Mouse (Mus musculus) testis, adult 2 months (tissue): Measurements from ENCODE around the gene Scube1. TPM values are rescaled to one million over a fixed set of nuclear protein-coding genes. Genes with fewer than 3 reads are reported as not detected.
A peak's percentile ranks its signal among the peaks of the same experiment; 100 is the strongest.

Experiments
- H3K27ac ChIP-seq: fragments of 200-500 bp; 2 replicates; pipeline ENCODE4 v1.5.1; 2012; ENCODE audit warnings: low read depth, low read length; ENCODE audit not compliant: control insufficient read depth, insufficient read depth
- H3K27me3 ChIP-seq: fragments of 200-500 bp; 2 replicates; pipeline ENCODE4 v1.6.1; 2012; ENCODE audit warnings: mild to moderate bottlenecking, low read length, moderate library complexity; ENCODE audit not compliant: control insufficient read depth, insufficient read depth
- H3K36me3 ChIP-seq: fragments of 200-500 bp; 2 replicates; pipeline ENCODE4 v1.6.1; 2012; ENCODE audit warnings: mild to moderate bottlenecking, low read length; ENCODE audit not compliant: control insufficient read depth, insufficient read depth
- H3K4me1 ChIP-seq: fragments of 200-500 bp; 2 replicates; pipeline ENCODE4 v1.6.1; 2012; ENCODE audit warnings: low read length; ENCODE audit not compliant: control insufficient read depth, insufficient read depth
- H3K4me3 ChIP-seq: fragments of 200-500 bp; 2 replicates; pipeline ENCODE4 v1.5.1; 2012; ENCODE audit warnings: low read depth, mild to moderate bottlenecking, low read length, moderate library complexity, mixed read lengths; ENCODE audit not compliant: control insufficient read depth
- CTCF ChIP-seq: fragments of 200-500 bp; IDR thresholded peaks from 2 replicates; pipeline ENCODE4 v1.5.1; 2012; ENCODE audit warnings: low read depth, mild to moderate bottlenecking, inconsistent platforms, low read length, moderate library complexity; ENCODE audit not compliant: control insufficient read depth, insufficient read depth, insufficient replicate concordance
- POLR2A ChIP-seq: fragments of 200-500 bp; IDR thresholded peaks from 2 replicates; pipeline ENCODE4 v1.6.1; 2012; ENCODE audit warnings: low read depth, mild to moderate bottlenecking, inconsistent platforms, low read length, moderate library complexity; ENCODE audit not compliant: control insufficient read depth
- polyA plus RNA-seq: library from polyadenylated mRNA; depleted of rRNA; stranded (reverse); fragments of >200 nt; gene quantifications from 2 replicates; pipeline ENCODE4 v1.2.3, GENCODE M21; 2012; rRNA removed

Scube1 gene
- polyA plus RNA-seq, 1 experiment = 1.4 TPM

DNA sequence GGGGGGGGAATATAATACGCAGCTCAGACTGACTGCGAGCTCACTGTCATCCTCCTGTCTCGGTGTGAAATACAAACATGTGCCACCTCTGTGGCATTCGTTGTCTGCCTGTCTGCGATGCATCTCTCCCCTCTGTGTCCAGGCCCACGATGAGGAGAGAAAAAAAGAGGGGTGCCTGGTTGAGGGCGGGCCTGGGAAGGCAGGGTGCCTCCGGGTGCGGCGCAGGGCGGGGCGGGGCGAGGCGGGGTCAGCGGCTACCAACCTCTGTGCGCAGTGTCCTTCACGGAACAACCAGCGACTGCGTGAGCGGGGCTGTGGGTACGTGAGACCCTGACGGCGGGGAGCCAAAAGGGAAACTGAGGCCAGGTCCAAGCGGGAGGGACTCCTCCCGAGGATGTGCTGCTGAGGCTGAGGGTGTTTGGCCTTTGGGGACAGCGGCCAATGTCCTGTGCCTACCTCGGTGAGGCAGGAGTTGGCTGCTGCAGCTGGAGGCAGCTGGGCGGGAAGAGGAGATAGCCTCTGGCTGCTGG lies 161.4 kb downstream of the Scube1 start, which contains the start of the genes Tspo and Mcat:
Tspo (plus strand) TSS at position 266 of the 530 bp plus-strand sequence.
Mcat (minus strand) TSS at position 461 of the 530 bp plus-strand sequence.
- no peaks in the 10 kb centered on the region for H3K27me3 ChIP-seq
- TF ChIP-seq POLR2A (no peak), CTCF (no peak)
- H3K36me3 ChIP-seq = no peaks in the 10 kb centered on the region
- peak within 1 kb of the TSS; percentile 65 for H3K4me3 ChIP-seq
- H3K4me1 ChIP-seq = peaks cover 8% of the 10 kb centered on the region
- peak within 1 kb of the TSS; percentile 47; the same call in 1 of the 2 replicates for H3K27ac ChIP-seq

DNA sequence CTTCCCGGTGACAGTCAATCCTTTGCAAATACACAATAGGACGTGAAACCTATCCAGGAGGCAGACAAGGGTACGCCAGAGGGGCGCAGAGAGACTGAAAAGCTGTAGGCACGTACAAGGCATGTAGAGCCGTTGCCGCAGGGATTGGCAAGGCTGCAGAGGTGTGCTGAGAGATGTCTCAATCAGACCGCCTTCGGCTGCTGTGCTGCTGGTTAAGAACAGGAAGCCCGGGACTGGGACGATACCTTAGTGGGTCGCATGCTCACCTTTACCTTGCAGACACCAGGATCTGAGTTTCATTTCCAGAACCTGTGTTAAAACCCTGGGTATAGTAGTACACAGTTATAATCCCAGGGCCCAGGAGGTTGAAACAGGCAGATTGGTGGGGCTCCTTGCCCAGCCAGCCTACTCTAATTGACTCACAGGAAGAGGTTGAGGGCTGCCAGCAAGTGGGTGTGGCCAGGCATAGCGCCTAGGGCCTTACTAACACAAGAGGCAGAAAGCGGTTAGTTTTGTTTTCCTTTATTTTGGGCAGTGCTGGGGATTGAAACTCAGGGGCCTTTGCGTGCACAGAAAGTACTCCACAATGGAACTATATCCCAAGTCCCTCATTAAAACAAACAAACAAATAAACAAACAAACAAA lies 162.1 kb downstream of the Scube1 start:
- TF ChIP-seq CTCF (no peak), POLR2A (no peak)
- H3K36me3 ChIP-seq = no peaks in the 10 kb centered on the region
- H3K4me3 ChIP-seq = no peak overlapping the region
- peaks cover 8% of the 10 kb centered on the region for H3K4me1 ChIP-seq
- no peak overlapping the region for H3K27ac ChIP-seq
- H3K27me3 ChIP-seq = no peaks in the 10 kb centered on the region

DNA sequence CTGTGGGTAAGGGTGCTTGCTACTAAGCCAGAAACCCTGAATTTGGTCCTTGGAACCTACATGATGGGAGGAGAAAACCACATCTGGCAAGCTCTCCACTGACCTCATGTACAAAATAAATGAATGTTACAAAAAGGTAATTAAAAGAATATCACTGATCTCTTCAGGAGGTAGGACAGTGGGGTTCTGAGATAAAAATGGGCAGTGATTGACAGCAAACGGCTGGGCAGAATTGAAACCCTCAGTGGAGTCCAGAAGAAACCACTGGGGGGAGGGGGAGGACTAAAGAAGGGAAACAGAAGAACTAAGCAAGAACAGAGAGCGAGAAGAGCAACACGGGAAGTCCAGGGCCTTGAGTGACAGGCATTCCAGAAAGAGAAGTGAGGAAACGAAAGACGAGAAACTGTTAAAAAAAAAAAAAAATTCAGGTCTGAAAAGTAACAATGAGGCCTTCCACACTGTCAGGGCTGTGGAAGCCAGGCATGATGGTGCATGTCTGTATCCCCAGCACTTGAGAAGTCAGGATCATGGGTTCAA lies 163.8 kb downstream of the Scube1 start:
- peaks cover 12% of the 10 kb centered on the region for H3K4me1 ChIP-seq
- H3K4me3 ChIP-seq = no peak overlapping the region
- H3K27me3 ChIP-seq = no peaks in the 10 kb centered on the region
- no peaks in the 10 kb centered on the region for H3K36me3 ChIP-seq
- H3K27ac ChIP-seq = no peak overlapping the region
- TF ChIP-seq POLR2A (no peak), CTCF (no peak)

DNA sequence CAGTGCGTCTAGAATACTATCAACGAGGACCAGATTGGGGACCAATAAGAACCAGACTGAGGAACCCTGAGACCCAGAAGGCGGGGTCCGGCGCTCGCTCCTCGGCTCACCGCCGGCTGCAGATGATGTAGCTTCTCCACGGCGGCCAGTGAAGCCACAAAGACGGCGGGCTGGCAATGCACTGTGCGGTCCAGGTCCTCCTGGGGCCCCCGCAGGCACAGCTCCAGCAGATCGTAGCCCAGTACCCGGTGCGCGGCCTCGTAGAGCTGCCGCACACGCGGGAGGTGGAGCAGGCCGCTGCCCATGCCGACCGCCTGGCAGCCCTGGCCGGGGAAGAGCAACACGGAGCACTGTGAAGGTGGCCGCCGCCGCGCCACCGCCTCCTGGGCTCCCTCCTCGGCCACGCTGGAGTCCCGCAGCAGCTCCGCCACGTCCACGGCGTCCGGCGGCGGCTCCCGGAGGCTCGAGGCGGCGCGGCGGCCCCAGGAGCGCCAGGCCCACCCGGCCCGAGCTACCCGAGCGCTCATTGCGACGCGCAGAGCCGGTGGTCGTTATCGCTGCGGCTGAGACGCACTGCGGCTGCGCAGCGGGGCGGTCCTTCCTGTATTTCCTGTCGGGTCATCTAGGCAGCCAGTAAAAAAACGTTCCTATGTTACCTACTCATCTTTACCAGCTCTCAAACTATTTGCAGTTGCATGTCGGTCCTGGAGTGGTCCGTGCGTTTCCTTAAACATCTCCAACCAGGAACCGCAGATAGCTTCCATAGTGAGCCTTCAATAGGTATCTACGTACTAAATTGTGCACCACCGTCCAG lies 169.5 kb downstream of the Scube1 start:
- no peak for TF ChIP-seq CTCF
- peak; percentile 98 for TF ChIP-seq POLR2A
- H3K27ac ChIP-seq = peak overlapping the region; percentile 86
- peaks cover 10% of the 10 kb centered on the region for H3K4me1 ChIP-seq
- 0 out of 2 replicates have a peak, but pooled peaks cover 1% of the 10 kb centered on the region for H3K36me3 ChIP-seq
- H3K4me3 ChIP-seq = peak overlapping the region; percentile 92
- no peaks in the 10 kb centered on the region for H3K27me3 ChIP-seq

Other genes starting within 250 kb of the Scube1 start
- 25.2 and 28.8 TPM in 2 replicates for gene Ttll1, start 214.1 kb downstream of the Scube1 start, polyA plus RNA-seq
- 9.8 and 11.0 TPM in 2 replicates for gene Bik, start 198.2 kb downstream of the Scube1 start, polyA plus RNA-seq
- gene Tspo, start 161.4 kb downstream of the Scube1 start, polyA plus RNA-seq = 19.5 and 20.2 TPM in 2 replicates
- 49.8 and 55.1 TPM in 2 replicates for gene Mcat, start 161.2 kb downstream of the Scube1 start, polyA plus RNA-seq
- 8.2 and 10.5 TPM in 2 replicates for gene Ttll12, start 129.9 kb downstream of the Scube1 start, polyA plus RNA-seq
- gene Mpped1, start 54.4 kb upstream of the Scube1 start, polyA plus RNA-seq = 4.1 and 5.6 TPM in 2 replicates